Mouse (Mus musculus) right cerebral cortex, postnatal 36 days (tissue): ENCODE measurements around the gene Ly6g6c.

Experiments used
- DNase-seq, 2 experiments: peaks; one replicate each; pipeline ENCODE4 v3.0.0; 2022; ENCODE audit warnings: low spot score in 2 of 2, mixed read lengths in 1 of 2

Ly6g6c gene

GRCm38 (mm10) chr17:35064951-35065947 is at the start of gene Ly6g6c:
Gene Ly6g6c (plus strand): TSS chr17:35065388.
- no peak for DNase-seq

GRCm38 (mm10) chr17:35016376-35016775 is 48.8 kb upstream of the Ly6g6c start, which contains the start of gene Vwa7:
Gene Vwa7 (plus strand): TSS chr17:35016579.
- no peak for DNase-seq

GRCm38 (mm10) chr17:35016791-35017705 is 48.1 kb upstream of the Ly6g6c start:
- DNase-seq, result no peak

GRCm38 (mm10) chr17:35017706-35018030 is 47.5 kb upstream of the Ly6g6c start:
- DNase-seq, result no peak

- DNase-seq, result no peak
These were observed 47.0 kb upstream of the Ly6g6c start for GRCm38 (mm10) chr17:35018171-35018570.

GRCm38 (mm10) chr17:35019894-35020293 is 45.3 kb upstream of the Ly6g6c start:
- no peak for DNase-seq

- DNase-seq, result no peak
These were observed 44.6 kb upstream of the Ly6g6c start for GRCm38 (mm10) chr17:35020551-35020950.

DNA sequence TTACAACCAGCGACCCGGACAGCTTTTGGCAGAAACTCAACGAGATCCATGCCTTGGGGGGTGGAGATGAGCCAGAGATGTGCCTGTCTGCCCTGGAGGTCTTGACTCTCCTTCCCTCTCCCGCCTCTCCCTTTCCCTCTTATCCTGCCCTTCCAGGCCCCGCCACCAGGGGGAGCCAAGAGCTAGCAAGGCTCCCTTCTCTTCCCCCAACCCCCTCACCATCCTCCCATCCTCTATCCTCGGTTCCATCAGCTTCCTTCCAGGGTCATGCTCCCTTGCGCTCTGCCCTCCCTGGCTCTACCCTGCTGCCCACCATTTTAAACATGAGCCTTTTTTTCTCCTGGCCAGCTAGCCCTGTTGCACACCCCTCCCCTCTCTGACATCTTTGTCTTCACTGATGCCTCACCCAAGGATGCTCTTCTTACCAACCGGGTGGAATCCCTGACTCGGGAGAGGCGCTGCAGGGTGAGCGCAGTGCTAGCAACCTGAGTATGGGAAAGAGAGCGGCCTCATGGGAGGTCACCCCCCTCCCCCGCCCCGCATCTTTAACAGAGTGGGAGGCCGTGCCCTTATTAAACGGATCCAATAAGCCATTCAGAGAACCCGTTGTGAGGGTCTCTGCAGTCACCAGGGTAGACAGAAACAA is 43.9 kb upstream of the Ly6g6c start:
- peak; percentile 60 to 67 for DNase-seq

DNA sequence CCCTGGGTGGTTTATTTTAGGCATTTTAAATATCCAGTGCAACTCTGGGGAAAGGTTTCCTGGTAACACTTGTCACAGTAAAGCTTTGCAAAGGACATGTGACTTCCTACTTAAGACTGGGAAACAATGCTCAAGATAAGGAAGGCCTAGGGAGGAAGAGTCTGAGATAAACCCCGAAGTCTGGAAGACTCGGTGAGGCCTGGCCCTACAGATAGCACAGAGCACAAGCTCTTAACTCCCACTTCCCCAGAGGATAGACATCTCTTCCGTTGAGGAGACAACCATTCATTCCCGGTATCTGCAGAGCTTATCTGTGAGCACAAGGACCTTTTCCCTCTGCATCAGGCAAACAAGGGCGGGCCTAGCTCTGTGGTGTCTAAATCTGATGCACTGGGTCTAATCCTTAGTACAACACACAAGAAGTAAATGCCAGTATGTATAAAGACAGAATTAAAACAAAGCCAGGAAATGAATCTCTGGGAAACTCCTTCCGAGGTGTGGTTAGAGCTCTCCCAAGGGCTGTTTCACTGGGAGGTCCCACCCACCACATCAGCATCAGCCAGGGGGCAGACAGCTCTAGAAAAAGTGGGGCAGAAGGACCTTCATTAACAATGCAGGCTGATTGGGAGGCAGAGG is 43.2 kb upstream of the Ly6g6c start:
- DNase-seq, result no peak

- no peak for DNase-seq
These were observed 42.6 kb upstream of the Ly6g6c start for GRCm38 (mm10) chr17:35022541-35023060.

DNA sequence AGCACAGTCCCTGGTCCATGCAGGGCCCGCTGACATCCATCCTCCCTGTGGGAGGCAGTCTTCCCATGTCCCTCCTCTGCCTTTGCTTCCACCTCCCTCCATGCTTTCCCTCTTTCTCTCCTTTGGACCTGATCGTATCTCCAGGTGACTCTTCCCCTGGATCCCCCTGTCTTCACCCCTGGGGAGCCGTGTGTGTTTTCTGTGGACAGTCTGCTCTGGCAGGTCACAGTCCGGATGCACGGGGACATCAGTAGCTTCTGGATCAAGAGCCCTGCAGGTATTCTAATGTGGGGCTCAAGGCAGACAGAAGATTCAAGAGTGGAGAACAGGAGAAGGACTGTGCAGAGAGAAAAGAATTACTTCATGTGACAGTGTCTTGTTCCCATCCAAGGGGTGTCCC is 42.0 kb upstream of the Ly6g6c start:
- no peak for DNase-seq

GRCm38 (mm10) chr17:35023756-35024155 is 41.4 kb upstream of the Ly6g6c start:
- DNase-seq, result no peak

GRCm38 (mm10) chr17:35024261-35024660 is 40.9 kb upstream of the Ly6g6c start:
- no peak for DNase-seq

DNA sequence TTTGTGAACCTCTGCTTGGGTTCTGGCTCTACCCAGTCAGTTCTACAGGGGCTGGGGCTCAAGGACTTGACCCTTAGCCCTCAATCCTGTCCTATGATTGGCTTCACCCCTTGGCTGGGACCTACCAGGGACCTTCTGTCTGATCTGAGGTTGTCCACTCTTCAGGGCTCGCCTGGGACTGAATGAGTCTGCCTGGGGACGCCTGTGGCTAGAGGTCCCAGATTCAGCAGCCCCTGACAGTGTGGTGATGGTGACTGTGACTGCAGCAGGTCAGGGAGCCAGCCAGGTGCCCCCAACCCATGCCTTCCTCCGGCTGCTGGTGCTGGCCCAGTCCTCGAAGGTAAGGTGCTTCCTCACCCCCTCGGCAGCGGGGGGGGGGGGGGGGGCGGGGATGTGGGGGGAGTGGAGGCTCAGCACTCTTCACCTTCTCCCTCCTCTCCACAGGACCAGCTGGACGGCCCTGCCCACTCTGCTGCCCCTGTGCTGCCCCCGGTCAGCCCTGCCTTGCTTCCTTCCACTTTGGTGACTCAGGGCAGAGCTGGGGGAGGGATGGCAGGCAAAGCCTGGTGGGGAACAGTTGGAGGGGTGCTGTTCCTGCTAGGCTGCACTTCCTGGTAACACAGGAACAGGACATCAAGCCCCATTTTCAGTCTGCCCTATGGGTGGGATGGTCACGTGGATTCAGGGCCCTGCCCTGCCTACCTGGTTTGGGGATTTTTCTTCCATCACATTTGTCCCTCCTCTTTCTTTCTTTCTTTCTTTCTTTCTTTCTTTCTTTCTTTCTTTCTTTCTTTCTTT is 40.3 kb upstream of the Ly6g6c start:
- DNase-seq, result no peak

- DNase-seq, result no peak
These were observed 39.0 kb upstream of the Ly6g6c start for GRCm38 (mm10) chr17:35026206-35026605.

DNA sequence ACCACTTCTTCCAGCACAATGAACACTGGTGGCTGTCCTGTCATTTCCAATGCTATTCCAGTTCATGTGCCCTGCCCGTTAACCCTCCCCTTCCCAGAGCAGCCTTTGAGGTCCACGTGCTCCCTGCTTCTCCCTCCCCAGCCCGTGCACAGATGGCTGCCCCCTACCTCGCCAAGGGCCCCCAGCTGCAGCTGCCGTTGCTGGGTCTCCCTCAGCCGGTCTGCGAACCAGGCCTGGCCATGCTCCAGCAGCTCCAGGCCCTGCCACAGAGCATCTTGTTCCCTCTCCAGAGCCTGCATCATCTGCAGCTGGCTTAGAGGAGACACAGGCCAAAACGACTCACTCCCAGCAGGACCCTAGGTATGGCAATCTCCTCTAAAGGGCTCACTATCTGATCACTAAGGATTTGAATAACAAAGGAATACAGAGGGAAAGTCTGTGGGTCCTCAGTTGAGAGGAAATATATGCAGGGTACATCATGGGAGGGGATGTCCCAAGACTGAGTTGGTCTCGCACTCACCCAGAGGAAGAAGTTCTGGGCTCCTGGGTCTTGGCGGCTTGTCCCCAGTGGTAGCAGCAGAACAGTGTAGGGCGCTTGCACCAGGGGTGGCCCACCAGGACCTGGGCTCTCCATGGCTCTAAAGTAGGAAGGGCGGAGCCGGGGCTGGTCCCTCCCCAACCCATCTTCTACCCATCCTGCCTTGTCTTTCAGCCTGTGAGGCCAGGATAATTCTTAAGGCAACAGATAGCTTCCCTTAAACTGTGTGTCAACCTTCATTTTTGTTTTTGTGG is 37.7 kb upstream of the Ly6g6c start, which contains the start of gene Sapcd1:
Gene Sapcd1, minus strand, starts transcription at position 740 of the 792 bp plus-strand sequence.
- peak in 1 of 2 experiments; percentile 18 for DNase-seq

DNA sequence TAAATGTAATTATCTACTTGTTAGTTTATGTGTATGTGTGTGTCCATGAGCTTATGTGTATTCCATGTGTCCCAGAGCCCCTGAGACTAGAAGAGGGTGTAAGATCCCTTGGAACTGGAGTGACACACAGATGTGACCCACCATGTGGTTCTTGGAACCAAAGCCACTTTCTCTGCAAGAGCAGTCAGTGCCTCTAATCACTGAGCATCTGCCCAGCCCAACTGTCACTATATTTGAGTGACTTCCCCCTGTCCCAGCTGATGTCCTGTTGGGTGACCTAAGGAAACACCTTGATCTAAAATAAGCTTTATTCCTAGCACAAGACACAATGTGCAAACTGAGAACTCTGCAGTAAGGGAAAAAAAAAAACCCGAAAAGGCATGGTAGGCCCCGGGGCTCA is 36.9 kb upstream of the Ly6g6c start:
- no peak for DNase-seq

GRCm38 (mm10) chr17:35029691-35030532 is 35.3 kb upstream of the Ly6g6c start:
- DNase-seq, result no peak
